Mouse (Mus musculus) lung, postnatal 10 days (tissue): Measurements from ENCODE around the gene Spib.

Experiments
- DNase-seq: peaks from one replicate; pipeline ENCODE4 v3.0.0; 2021

The Spib gene

DNA sequence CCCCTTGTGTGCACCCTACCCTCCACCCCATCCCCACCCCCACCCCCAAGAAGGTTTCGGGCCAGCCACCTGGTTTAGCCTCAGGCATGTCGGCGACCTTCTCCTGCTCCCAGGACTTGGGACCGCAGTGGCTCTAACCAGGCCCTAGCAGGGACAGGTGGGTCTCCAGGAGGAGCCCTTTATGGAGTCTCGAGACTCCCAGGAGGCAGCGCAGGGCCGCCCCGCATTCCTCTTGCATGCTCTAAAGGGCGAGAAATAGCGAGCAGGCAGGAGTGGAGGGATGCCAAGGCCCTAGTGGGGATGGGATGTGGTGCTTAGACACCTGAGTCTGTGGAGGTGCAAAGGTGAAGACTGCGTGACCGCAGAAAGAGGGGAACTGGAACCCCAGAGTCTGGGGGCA, 7.4 kb downstream of the Spib start, which contains the start of gene Mybpc2:
Gene Mybpc2, minus strand, starts transcription at position 155 of the 400 bp plus-strand sequence.
- peak; percentile 45 for DNase-seq

DNA sequence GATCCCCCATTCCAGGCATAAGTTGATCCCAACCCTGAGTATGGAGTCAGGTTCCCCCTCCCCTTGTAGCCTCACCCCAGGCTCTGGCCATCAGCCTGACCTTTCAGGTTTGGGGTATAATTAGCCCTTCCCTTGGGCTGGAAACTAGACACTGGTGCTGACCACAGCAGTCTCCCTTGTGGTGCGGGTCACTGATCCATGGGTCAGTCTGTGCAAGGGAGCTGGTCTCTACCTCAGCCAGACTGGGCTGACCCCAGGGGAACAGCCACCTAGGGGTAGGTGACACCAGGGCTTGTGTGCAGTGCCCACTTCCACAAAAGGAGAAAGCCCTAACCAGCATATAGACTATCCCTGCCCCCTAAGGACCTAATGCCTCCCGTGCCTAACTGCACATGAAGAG, 8.8 kb downstream of the Spib start:
- DNase-seq = no peak

DNA sequence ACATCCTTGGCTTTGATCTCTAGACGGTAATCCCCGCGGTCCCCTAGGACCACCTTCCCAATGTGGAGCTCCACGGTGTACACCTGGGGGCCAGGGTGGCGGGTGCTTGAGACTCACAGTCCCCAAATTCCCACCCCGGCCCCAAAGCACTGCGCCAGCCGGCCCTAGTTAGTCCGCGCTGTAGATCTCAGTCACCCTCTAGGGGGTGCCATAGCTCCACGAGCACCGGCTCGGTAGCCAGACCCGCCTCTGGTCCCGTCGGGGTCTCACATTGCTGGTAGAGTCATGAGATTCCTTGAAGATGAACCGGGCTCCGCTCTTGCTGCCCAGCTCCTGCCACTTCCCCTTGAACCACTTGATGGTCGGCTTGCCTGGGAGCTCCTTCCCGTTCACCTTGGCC, 10.2 kb downstream of the Spib start:
- peak; percentile 77 for DNase-seq

DNA sequence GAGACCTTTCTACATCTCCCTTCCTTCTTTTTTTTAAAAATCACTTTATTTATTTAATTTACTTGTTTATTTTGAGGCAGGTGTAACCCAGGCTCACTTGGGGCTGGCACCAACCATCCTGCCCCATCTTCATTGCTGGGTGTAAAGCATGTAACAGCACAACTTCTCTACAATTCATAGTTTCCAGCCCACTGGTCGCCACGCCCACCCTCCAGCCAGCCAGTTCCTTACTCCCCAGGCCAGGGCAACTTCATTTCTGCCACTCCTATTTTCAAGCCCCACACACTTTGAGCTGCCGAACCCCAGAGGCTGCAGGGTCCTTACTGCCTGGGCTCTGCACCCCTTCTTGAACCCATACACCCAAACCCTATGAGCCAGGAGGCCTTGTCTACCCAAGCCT, 10.9 kb downstream of the Spib start:
- DNase-seq = no peak

DNA sequence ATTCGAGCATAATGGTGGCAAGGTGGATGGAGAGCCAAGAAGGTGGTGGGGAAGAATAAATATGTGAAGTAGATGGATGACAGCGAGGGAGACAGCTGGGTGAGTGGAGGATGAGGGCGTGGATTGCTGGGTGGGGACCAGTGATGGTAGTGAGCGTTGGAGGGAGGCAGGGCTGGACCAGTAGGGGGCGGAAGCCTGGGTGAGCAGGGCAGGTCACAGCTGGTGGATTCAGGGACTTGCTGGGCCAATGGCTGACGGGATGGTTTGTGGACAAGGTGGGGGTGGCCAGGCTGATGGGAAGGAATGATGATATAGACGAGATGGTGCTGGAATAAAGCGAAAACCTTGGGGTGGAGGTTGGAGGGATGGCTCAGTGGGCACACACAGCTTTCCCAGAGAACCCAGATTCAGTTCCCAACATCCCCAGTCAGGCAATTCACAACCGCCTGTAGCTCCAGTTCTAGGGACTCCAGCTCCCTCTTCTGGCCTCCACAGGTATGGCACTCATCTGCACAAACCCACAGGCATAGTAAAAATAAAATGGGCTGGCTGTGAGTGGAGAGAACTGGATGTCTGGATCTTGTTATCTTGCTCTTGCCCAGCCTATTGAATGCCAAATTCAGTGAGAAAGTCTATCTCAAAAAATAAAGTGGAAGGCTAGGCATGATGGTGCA, 12.5 kb downstream of the Spib start:
- DNase-seq = no peak

DNA sequence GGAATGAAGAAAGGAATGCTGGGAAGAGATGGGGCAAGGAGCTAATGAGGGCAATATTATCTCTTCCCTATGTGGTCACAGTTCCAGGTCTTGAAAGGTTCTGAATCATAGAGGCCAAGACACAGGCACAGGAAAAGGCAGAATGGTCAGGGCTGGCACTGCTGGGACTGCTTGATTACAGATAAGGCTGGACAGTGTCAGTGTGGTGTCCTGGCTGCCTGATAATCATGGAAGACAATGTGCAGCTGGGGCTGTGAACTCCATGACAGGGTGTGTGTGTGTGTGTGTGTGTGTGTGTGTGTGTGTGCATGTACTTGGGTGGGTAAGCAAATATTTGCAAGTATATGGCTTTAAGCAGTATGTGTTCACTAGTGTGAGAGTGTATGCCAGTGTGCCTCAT, 24.4 kb downstream of the Spib start:
- no peak for DNase-seq

DNA sequence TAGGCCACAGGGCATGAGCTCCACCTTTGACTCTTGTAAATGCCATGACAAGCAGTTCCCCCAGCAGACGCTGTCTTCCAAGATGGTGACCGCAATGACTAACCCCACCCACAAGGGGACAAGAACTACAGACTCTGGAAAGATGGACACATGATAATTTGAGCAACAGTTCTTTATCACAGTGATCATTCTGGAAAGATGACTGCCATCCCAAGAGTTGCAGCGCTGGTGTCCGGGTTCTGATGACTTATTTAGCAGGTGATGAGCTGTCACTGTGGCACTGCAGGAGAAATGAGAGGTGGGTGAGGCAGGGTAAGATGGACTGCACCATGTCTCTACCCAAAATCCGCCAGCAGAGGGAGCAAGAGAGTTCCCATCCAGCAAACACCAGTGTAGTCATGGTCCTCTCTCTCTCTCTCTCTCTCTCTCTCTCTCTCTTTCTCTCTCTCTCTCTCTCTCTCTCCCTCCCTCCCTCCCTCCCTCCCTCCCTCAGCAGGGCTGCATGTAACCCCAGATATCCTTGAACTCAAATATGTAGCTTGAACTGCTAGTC, 30.2 kb downstream of the Spib start:
- DNase-seq = peak; percentile 78

DNA sequence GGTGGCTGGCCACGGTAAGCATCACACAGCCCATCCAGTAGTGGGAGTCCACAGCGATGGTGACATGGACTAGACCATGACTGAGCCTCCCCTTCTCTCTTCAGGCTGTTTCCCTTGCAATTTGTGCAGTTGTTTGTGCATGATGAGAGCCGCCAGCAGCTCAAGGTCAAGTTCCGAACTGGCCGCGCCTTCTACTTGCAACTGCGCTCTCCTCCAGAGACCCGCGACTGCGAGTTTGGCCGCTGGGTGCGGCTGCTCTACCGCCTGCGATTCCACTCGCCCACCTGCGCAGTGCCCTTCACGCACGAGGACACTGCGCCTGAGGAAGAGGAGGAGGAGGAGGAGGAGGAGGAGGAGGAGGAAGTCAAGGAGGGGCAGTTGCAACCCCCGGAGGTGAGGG, 31.8 kb downstream of the Spib start:
- no peak for DNase-seq

DNA sequence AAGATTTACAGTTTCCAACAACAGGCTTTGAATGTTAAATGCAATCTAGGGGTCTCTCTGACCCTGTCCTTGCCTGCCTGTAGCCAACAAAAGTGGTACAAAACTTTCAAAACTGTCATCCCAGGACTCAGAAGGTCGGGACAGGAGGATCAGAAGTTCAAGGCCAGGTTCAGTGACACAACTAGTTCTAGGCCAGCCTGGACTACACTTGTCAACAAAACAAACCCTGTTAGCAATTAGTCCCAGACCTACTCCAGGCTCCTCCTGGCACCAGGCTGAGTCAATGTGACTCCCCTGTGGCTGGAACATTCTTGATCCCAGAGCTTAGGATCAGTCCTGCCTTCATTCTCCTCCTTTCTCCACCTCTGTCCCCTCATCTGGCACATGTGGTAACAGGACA, 32.9 kb downstream of the Spib start:
- no peak for DNase-seq

DNA sequence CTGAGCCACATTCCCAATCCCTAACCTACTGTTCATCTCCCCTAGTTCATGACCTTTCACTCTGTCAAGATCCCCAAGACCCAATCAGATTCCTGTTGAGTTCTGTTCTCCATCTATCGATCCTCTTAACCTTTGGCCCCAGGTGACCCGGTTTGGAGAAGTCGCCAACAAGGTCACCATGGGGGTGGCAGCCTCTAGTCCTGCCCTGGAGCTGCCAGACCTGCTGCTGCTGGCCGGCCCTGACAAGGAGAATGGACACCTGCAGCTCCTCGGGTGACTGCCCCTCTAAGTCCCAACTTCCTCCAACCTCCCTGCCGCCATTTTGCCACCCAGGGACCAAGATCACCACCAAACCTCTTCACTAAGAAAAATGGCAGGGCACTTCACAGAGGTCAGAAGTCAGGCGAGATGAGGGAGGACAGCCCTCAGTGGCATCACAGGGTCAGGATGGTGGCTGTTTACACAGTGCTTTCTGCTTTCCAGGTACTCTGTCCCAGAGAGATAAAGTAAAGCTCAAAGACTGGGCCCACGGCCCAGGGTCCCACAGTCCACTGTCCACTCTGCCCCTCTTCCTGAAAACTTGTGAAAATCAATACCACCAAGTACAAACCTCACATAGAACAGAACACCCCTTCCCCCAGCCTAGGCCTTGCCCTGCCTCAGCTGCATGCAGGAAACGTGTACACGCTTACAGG, 34.4 kb downstream of the Spib start:
- no peak for DNase-seq

DNA sequence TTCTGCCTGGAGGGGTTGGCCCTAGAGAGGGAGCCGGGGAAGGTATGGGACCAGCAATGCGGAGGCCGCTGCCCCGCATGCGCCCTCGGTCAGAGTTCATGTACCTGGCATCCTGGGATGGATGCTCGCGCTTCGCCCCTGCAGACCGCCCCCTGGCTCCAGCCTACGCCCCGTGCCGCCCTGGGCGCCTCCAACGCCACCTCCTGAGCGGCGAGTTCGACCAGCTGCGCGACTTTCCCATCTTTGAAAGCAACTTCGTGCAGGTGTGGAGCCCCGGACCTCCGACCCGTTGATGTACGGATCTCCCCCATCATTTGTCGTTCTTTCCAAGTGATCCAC, 35.1 kb downstream of the Spib start:
- no peak for DNase-seq

DNA sequence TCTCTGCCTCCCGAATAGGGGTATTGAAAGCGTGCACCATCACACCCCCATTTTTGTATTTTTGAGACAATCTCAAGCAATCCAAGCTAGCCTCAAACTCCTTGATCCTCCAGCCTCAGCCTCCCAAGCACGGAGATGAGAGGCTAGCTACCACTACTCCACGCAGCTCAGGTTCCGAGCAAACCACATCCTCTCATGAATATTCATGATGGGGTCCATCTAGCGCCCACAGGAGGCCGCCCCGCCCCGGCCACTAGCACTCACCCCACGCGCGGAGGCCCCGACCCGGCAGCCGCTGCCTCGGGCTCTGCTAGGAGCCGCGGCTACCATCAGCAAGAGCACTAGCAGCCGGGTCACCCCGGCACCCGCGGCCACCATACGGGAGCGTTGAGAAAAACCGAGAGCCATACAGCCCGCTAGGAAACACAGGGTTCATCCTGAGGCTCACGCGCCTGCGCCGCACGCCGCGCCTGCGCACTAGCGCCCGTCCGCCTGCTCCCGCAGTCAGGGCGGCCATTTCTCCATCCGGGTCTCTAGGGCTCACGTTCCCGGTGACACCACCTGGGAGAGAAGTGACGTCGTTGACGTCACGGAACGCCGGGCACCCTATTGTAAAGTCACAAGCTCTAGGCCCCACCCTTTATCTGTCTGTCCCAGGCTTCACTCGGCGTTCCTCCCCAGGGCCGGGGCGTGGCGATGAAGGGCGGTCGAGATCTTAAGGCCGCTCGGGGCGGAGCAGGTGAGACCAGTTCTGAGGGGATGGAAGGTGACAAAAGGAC, 35.7 kb downstream of the Spib start, which contains the start of the genes Emc10 and Fam71e1:
Gene Emc10, minus strand, starts transcription at position 538 of the 779 bp plus-strand sequence.
Gene Fam71e1, plus strand, starts transcription at position 590 of the 779 bp plus-strand sequence.
- DNase-seq = peak; percentile 97

DNA sequence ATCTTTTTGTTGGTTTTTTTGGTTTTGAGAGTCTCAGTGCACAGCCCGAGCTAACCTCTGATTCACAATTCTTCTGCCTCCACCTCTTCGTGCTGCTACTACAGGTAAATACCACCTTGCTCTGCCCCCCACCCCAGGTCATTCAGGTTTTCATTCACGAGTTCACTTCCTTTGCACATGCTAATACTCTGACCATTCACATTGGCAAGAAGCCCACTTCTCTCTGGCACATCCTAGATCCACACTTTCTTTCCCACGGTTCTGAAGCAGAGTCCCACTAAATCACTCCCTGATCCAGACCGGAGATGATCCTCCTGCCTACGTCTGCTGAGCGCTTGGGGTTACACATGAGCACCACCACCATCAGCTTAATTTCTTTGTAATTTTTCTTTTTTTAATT, 36.8 kb downstream of the Spib start:
- DNase-seq = no peak

DNA sequence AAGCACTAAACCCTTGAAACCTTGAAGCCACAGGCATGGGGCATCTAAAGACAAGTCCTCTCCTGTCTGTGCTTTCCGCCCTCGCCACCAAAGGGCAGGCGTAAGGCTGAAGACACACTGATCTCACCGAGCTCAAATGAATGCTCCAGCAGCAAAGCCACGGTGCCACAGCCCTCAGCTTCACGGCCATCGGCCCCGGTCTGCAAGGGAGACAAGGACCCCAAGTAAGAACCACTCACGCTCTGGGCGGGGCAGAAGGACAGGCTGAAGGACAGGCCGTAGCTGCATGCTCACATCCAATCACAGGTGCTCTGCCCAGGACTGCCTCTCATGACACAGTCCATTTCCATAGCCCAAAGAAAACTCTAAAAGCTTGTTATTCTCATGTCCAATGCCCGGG, 37.2 kb downstream of the Spib start:
- no peak for DNase-seq

DNA sequence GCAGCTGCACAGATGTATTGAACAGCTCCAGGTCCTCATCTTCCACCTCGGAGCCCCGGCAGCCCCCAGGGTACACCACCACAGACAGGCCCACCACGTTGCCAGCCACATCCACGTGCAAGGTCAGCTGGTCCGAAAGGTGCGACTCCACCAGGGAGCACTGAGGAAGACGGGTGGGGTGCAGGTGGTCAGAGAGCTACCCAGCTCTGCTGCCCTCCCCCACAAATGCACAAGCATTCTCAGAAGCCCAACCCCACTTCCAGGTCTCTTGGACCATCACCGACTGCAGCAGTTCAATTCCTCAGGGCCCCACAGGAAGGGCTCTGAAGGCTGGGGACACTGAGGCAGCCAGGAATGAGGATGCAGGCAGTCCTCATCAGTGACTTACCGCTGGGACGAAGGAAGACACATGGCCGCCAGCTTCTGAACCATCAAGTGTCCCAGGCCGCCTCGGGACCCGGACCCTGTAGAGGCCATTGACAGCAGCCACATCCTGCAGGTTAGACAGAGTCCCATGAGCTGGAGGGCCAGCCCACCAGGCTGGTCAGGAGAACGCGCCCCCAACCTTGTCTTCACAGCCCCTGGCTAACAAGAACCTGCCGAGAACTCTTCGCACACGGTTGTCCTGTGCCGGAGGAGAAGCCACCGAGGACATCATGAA, 39.6 kb downstream of the Spib start:
- no peak for DNase-seq

DNA sequence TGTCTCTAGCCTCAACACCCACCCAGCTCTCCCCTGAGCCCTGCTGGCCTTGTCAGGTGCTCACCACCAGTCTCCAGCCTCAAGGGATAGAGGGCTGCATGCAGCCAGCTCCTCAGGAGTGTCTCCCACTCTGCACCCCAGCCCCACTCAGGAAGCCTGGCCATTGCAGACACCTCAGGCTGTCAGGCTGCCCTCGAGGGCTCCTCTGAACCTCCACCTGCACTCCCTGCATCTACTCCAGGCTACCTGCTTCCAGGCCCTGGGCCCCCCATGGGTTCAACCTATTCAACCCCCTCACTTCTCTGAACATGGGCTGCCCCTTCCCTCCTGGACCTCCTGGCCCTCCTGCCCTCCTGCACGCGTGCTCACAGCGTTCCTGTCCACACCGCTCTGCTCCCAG, 40.5 kb downstream of the Spib start:
- DNase-seq = no peak

DNA sequence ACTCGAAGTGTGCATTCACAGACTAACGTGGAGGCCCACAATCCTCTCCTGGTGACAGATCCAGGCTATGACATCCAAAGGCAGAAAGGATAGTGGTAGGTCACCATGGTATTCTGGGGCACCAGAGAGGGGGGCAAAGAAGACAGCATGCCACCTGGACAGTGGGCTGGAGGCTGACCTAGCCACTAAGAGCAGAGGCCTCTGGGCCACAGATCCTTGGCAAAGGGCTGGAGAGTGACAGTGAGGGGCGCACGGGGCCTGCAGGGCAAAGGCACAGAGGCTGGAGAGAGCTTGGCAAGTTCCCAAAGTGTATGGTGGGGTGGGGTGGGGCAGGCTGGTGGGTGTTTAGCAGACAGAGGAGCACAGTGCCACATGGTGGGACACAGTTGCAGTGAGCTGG, 41.6 kb downstream of the Spib start:
- no peak for DNase-seq

DNA sequence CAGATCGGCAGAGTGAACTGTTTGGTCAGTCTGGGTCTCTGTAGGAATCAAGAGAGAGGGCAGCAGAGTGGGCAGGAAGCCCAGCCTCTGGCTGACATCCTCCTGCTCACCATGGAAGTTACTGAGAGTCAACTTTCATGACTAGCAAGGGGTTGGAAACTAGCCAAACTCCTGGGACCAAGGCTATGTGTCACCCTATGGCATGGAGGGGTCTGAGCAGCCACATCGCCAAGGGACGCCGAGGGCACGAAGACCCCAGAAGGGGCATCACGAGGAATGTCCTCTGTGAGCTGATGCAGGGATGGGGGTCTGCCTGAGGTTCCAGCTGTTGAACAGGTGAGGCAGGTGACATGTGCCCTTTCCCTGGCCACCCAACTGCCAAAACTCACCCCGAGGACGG, 43.3 kb downstream of the Spib start:
- DNase-seq = no peak

DNA sequence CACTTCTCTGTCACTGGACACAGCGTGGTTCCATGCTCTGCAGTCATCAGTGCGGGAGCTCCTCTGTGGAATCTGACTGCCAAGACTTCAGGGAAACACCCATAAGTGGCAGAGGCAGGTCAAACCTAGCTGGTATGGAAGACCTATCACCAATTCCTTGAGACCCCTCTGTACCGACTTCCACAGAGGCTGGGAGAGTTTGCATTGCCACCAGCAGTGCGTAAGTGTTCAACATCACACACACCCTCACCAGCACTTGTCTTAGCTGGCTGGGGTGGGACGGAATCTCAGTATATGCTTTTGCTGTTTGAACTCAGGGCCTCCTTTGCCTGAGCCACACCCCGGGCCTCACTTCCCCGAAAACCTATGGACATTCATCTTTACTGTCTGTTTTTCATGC, 43.9 kb downstream of the Spib start:
- no peak for DNase-seq

DNA sequence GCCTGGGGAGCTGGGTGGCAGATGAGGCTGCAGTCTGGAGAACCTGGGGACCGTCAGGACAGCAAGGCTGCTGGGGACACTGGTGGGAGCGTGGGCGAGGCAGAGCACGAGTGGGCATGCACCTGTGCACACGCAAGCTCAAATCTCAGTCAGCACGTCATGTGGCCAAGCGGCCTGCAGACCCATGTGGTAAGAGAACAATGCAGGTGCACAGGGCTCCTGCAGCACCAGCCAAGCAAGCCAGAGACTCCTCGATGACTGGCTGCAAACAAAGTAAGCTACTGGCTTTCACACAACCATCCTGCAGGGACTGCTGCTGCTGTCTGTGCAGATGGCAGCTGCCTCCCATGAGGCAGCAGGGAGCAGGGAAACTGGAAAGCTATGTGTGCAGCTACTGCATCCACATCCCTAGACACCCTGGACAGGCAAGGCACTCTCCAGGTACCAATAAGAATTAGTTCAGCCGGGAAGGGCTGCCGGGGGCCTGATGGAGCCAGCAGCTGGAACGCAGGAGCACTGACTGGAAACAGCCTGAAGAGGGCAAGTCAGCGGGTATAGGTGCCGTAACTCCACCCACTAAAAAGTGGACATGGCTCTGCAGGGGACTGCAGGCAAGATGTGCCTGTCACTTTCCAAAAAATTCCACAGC, 44.8 kb downstream of the Spib start:
- DNase-seq = no peak

DNA sequence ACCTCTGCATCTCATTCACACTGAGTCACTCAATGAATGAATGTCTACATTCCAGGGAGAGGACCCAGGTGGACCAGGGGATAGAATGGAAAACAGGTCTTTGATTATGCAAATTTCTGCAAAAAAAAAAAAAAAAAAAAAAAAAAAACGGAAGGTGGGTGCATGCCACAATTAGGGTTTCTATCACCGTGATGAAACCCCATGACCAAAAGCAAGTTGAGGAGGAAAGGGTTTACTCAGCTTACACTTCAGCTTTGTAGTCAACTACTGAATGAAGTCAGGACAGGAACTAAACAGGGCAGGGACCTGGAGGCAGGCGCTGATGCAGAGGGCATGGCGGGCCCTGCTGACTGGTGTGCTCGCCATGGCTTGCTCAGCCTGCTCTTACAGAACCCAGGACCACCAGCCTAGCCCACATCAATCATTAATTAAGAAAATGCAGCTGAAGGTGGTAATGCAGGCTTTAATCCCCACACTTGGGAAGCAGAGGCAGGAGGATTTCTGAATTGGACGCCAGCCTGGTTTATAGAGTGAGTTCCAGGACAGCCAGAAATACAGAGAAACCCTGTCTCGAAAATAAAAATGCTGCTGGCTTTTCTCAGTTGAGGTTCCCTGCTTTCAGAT, 46.2 kb downstream of the Spib start:
- no peak for DNase-seq
